Mouse (Mus musculus): Measurements from ENCODE around the gene Hc. TPM values are rescaled to one million over a fixed set of nuclear protein-coding genes. Genes with fewer than 3 reads are reported as not detected.

Hc gene
- polyA plus RNA-seq, 1 experiment, result not detected

- whole genome bisulfite sequencing, result 94% methylated on average over 3 of the region's 3 CpGs
- H3K36me3 ChIP-seq (ENCODE audit: control insufficient read depth, insufficient read depth, low read length), result no peaks in the 10 kb centered on the region
- H3K27me3 ChIP-seq (ENCODE audit: control insufficient read depth, insufficient read depth, low read length), result no peaks in the 10 kb centered on the region
- no peak overlapping the region for H3K4me3 ChIP-seq (ENCODE audit: extremely low read depth, insufficient read depth, insufficient read length)
- H3K4me1 ChIP-seq (ENCODE audit: control insufficient read depth, insufficient read depth, insufficient read length), result no peaks in the 10 kb centered on the region
- H3K27ac ChIP-seq (ENCODE audit: insufficient read depth, low read length), result no peak overlapping the region
- TF ChIP-seq POLR2A (IDR thresholded peaks at IDR 0.05; ENCODE audit: low read depth, low read length) (no peak), CTCF (IDR thresholded peaks at IDR 0.05; ENCODE audit: extremely low read depth, insufficient read depth, insufficient read length, insufficient replicate concordance) (no peak)
- DNase-seq (ENCODE audit: low read depth in 1 of 2, low spot score in 2 of 2), result no peak
These were observed 13.1 kb upstream of the Hc start for GRCm38 (mm10) chr2:35074328-35074727.

GRCm38 (mm10) chr2:35072547-35072946 lies 11.3 kb upstream of the Hc start:
- Histone ChIP-seq H3K4me3 (ENCODE audit: extremely low read depth, insufficient read depth, insufficient read length) (no peak overlapping the region), H3K36me3 (ENCODE audit: control insufficient read depth, insufficient read depth, low read length) (no peaks in the 10 kb centered on the region), H3K4me1 (ENCODE audit: control insufficient read depth, insufficient read depth, insufficient read length) (no peaks in the 10 kb centered on the region), H3K27me3 (ENCODE audit: control insufficient read depth, insufficient read depth, low read length) (no peaks in the 10 kb centered on the region), H3K27ac (ENCODE audit: insufficient read depth, low read length) (no peak overlapping the region)
- no peak for DNase-seq (ENCODE audit: low read depth in 1 of 2, low spot score in 2 of 2)
- WGBS, result 76% methylated on average over 2 of the region's 2 CpGs
- TF ChIP-seq CTCF (IDR thresholded peaks at IDR 0.05; ENCODE audit: extremely low read depth, insufficient read depth, insufficient read length, insufficient replicate concordance) (no peak), POLR2A (IDR thresholded peaks at IDR 0.05; ENCODE audit: low read depth, low read length) (no peak)

GRCm38 (mm10) chr2:35070275-35070674 lies 9.0 kb upstream of the Hc start:
- H3K27ac ChIP-seq (ENCODE audit: insufficient read depth, low read length), result no peak overlapping the region
- no peak for DNase-seq (ENCODE audit: low read depth in 1 of 2, low spot score in 2 of 2)
- 88% methylated on average over 4 of the region's 4 CpGs for WGBS

GRCm38 (mm10) chr2:35069124-35069523 lies 7.9 kb upstream of the Hc start:
- 91% methylated on average over 1 of the region's 1 CpGs for WGBS
- Histone ChIP-seq H3K27me3 (ENCODE audit: control insufficient read depth, insufficient read depth, low read length) (no peaks in the 10 kb centered on the region), H3K4me1 (ENCODE audit: control insufficient read depth, insufficient read depth, insufficient read length) (no peaks in the 10 kb centered on the region), H3K36me3 (ENCODE audit: control insufficient read depth, insufficient read depth, low read length) (no peaks in the 10 kb centered on the region), H3K27ac (ENCODE audit: insufficient read depth, low read length) (no peak overlapping the region), H3K4me3 (ENCODE audit: extremely low read depth, insufficient read depth, insufficient read length) (no peak overlapping the region)
- no peak for TF ChIP-seq CTCF (IDR thresholded peaks at IDR 0.05; ENCODE audit: extremely low read depth, insufficient read depth, insufficient read length, insufficient replicate concordance)
- TF ChIP-seq POLR2A (IDR thresholded peaks at IDR 0.05; ENCODE audit: low read depth, low read length), result no peak
- no peak for DNase-seq (ENCODE audit: low read depth in 1 of 2, low spot score in 2 of 2)

More at GRCm38 (mm10) chr2:35070275-35070674, 9.0 kb upstream of the Hc start:
- no peaks in the 10 kb centered on the region for H3K4me1 ChIP-seq (ENCODE audit: control insufficient read depth, insufficient read depth, insufficient read length)
- no peaks in the 10 kb centered on the region for H3K36me3 ChIP-seq (ENCODE audit: control insufficient read depth, insufficient read depth, low read length)
- no peaks in the 10 kb centered on the region for H3K27me3 ChIP-seq (ENCODE audit: control insufficient read depth, insufficient read depth, low read length)
- TF ChIP-seq POLR2A (IDR thresholded peaks at IDR 0.05; ENCODE audit: low read depth, low read length) (no peak), CTCF (IDR thresholded peaks at IDR 0.05; ENCODE audit: extremely low read depth, insufficient read depth, insufficient read length, insufficient replicate concordance) (no peak)
- H3K4me3 ChIP-seq (ENCODE audit: extremely low read depth, insufficient read depth, insufficient read length), result no peak overlapping the region

DNA sequence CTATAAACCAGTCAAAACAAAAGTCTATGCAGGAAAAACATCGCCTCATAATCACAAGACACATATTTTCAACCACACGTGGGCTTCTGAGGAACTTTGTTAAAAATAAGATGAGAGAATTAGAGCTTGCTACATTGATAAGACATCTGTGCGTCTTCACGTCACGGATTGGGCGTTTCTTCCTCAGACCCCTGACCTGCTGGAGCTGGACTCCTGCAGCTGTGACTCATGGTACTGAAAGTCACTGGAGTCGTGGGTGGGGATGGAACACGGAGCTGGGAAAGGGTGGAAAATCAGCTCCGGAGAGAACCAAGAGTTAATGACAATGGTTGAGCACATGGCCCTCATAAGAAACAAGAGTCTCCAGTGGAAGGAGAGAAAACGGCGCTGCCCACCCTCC lies 5.9 kb upstream of the Hc start:
- no peaks in the 10 kb centered on the region for H3K36me3 ChIP-seq (ENCODE audit: control insufficient read depth, insufficient read depth, low read length)
- H3K4me3 ChIP-seq (ENCODE audit: extremely low read depth, insufficient read depth, insufficient read length), result no peak overlapping the region
- DNase-seq (ENCODE audit: low read depth in 1 of 2, low spot score in 2 of 2), result no peak
- H3K27ac ChIP-seq (ENCODE audit: insufficient read depth, low read length), result no peak overlapping the region
- 89% methylated on average over 11 of the region's 11 CpGs for WGBS
- no peaks in the 10 kb centered on the region for H3K27me3 ChIP-seq (ENCODE audit: control insufficient read depth, insufficient read depth, low read length)
- no peaks in the 10 kb centered on the region for H3K4me1 ChIP-seq (ENCODE audit: control insufficient read depth, insufficient read depth, insufficient read length)
- TF ChIP-seq CTCF (IDR thresholded peaks at IDR 0.05; ENCODE audit: extremely low read depth, insufficient read depth, insufficient read length, insufficient replicate concordance) (no peak), POLR2A (IDR thresholded peaks at IDR 0.05; ENCODE audit: low read depth, low read length) (no peak)

GRCm38 (mm10) chr2:35066525-35067082 lies 5.4 kb upstream of the Hc start:
- no peak for DNase-seq (ENCODE audit: low read depth in 1 of 2, low spot score in 2 of 2)
- H3K27me3 ChIP-seq (ENCODE audit: control insufficient read depth, insufficient read depth, low read length), result no peaks in the 10 kb centered on the region
- H3K36me3 ChIP-seq (ENCODE audit: control insufficient read depth, insufficient read depth, low read length), result no peaks in the 10 kb centered on the region
- WGBS, result 95% methylated on average over 13 of the region's 13 CpGs
- TF ChIP-seq POLR2A (IDR thresholded peaks at IDR 0.05; ENCODE audit: low read depth, low read length) (no peak), CTCF (IDR thresholded peaks at IDR 0.05; ENCODE audit: extremely low read depth, insufficient read depth, insufficient read length, insufficient replicate concordance) (no peak)
- no peak overlapping the region for H3K27ac ChIP-seq (ENCODE audit: insufficient read depth, low read length)
- H3K4me3 ChIP-seq (ENCODE audit: extremely low read depth, insufficient read depth, insufficient read length), result no peak overlapping the region
- H3K4me1 ChIP-seq (ENCODE audit: control insufficient read depth, insufficient read depth, insufficient read length), result no peaks in the 10 kb centered on the region

- no peak for DNase-seq (ENCODE audit: low read depth in 1 of 2, low spot score in 2 of 2)
- no peaks in the 10 kb centered on the region for H3K36me3 ChIP-seq (ENCODE audit: control insufficient read depth, insufficient read depth, low read length)
- no peaks in the 10 kb centered on the region for H3K27me3 ChIP-seq (ENCODE audit: control insufficient read depth, insufficient read depth, low read length)
- H3K4me1 ChIP-seq (ENCODE audit: control insufficient read depth, insufficient read depth, insufficient read length), result no peaks in the 10 kb centered on the region
- WGBS, result 90% methylated on average over 6 of the region's 6 CpGs
- no peak for TF ChIP-seq POLR2A (IDR thresholded peaks at IDR 0.05; ENCODE audit: low read depth, low read length)
- no peak for TF ChIP-seq CTCF (IDR thresholded peaks at IDR 0.05; ENCODE audit: extremely low read depth, insufficient read depth, insufficient read length, insufficient replicate concordance)
- H3K4me3 ChIP-seq (ENCODE audit: extremely low read depth, insufficient read depth, insufficient read length), result no peak overlapping the region
- H3K27ac ChIP-seq (ENCODE audit: insufficient read depth, low read length), result no peak overlapping the region
These were observed 2.2 kb upstream of the Hc start for GRCm38 (mm10) chr2:35063333-35064030.
